In the genomic region with DNA sequence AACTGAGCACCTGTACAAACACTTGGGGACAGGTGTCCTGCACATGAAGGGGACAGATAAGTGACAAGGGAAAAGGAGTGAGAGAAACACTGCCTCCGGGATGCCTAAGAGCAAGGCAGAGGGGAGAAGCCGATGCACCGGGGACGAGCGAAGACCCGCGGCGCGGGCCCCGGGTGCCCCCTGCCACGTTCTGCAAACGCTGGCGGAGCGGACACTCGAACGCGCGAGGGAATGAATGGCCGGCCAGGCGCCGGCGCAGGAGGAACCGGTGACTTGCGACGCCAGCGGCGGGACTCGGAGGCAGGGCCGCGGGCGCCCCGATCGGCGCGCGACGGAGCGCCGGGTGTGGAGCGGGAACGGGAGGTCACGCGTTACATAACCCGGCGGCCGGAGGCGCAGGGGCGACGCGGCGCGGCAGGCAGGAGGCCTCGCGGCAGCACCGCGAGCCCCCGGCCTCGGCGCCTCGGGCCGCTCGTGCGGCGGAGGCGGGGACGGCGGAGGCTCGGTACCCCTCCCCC, we compare ENCODE assay signal across 8 mouse cellular contexts. TPM values are rescaled to one million over a fixed set of nuclear protein-coding genes. Genes with fewer than 3 reads are reported as not detected.
DNase-seq lines count a peak whose midpoint lies in the region; ATAC-seq and TF ChIP-seq lines count a peak whose summit lies in the region.

No protein-coding gene starts in this region.

- peak overlapping the region; percentile 88 for H3K4me3 ChIP-seq in forebrain, embryonic 11.5 days (ENCODE audit: low read depth, low read length)
- H3K4me3 ChIP-seq in heart, postnatal 0 days (ENCODE audit: low read depth, low read length), result peak overlapping the region; percentile 86
- peak overlapping the region; percentile 69 for H3K4me3 ChIP-seq in lung, adult 2 months (replicated peaks; ENCODE audit: extremely low read depth, low read depth, low read length)
- peak overlapping the region; percentile 66 for H3K4me3 ChIP-seq in olfactory bulb, adult 2 months (ENCODE audit: insufficient read depth, low read depth, low read length)

- no peak for TF ChIP-seq EP300 in heart, postnatal 0 days (IDR thresholded peaks at IDR 0.05; ENCODE audit: low read depth)

- H3K4me2 ChIP-seq in forebrain, embryonic 11.5 days (ENCODE audit: low read depth, low read length, severe bottlenecking), result peak overlapping the region; percentile 87
- H3K4me2 ChIP-seq in heart, postnatal 0 days (ENCODE audit: low read depth, low read length), result peak overlapping the region; percentile 72

- TF ChIP-seq POLR2A in brain, embryonic 14.5 days (IDR thresholded peaks at IDR 0.05; ENCODE audit: borderline replicate concordance, extremely low read depth, insufficient read depth, insufficient read length, poor library complexity, severe bottlenecking), result no peak
- no peak for TF ChIP-seq POLR2A in lung, adult 2 months (IDR thresholded peaks at IDR 0.05; ENCODE audit: borderline replicate concordance, extremely low read depth, low read depth, low read length)
- no peak for TF ChIP-seq POLR2A in olfactory bulb, adult 2 months (IDR thresholded peaks at IDR 0.05; ENCODE audit: insufficient read depth, low read depth, low read length)

- under 1% methylated on average over 68 of the region's 68 CpGs for WGBS in forebrain, embryonic 11.5 days
- under 1% methylated on average over 44 of the region's 68 CpGs for WGBS in heart, postnatal 0 days
- under 1% methylated on average over 57 of the region's 68 CpGs for WGBS in lung, adult 2 months
- WGBS in olfactory bulb, adult 2 months, result under 1% methylated on average over 61 of the region's 68 CpGs

- peak overlapping the region; percentile 90 for H3K9ac ChIP-seq in forebrain, embryonic 11.5 days (ENCODE audit: low read length)
- H3K9ac ChIP-seq in heart, postnatal 0 days (replicated peaks; ENCODE audit: low read depth, low read length), result peak overlapping the region; percentile 89

- ATAC-seq in forebrain, embryonic 11.5 days (replicated peaks; ENCODE audit: low FRiP score), result no peak; the same call in 1 of the 2 replicates
- ATAC-seq in heart, postnatal 0 days (ENCODE audit: insufficient read depth, low read depth), result peak; percentile 40

- TF ChIP-seq CTCF in brain, embryonic 14.5 days (IDR thresholded peaks at IDR 0.05; ENCODE audit: borderline replicate concordance, extremely low read depth, insufficient read depth, insufficient read length), result no peak
- no peak for TF ChIP-seq CTCF in heart, postnatal 0 days (IDR thresholded peaks at IDR 0.05; ENCODE audit: low read depth)
- no peak for TF ChIP-seq CTCF in lung, adult 2 months (IDR thresholded peaks at IDR 0.05; ENCODE audit: insufficient read depth, low read length)
- no peak for TF ChIP-seq CTCF in olfactory bulb, adult 2 months (IDR thresholded peaks at IDR 0.05; ENCODE audit: insufficient read depth, low read depth, low read length)

- DNase-seq in CD8-positive naive resting alpha-beta T cell, adult 2 months (ENCODE audit: low read depth in 2 of 2, low spot score in 2 of 2), result peak; percentile 10 to 24
- peak; percentile 60 for DNase-seq in brain, embryonic 14.5 days (ENCODE audit: low read depth)
- DNase-seq in forebrain, embryonic 11.5 days (ENCODE audit: low spot score), result peak; percentile 80
- peak; percentile 52 for DNase-seq in heart, postnatal 0 days (ENCODE audit: low spot score)
- peak; percentile 61 to 75 for DNase-seq in kidney, postnatal 4 days
- peak; percentile 56 for DNase-seq in lung, adult 2 months
- peak; percentile 32 to 46 for DNase-seq in thymus, adult 18-20 months

- H3K9me3 ChIP-seq in forebrain, embryonic 11.5 days (ENCODE audit: control insufficient read depth, low read length), result no peaks in the 10 kb centered on the region
- no peaks in the 10 kb centered on the region for H3K9me3 ChIP-seq in heart, postnatal 0 days (replicated peaks; ENCODE audit: control insufficient read depth, low read length)

- H3K4me1 ChIP-seq in forebrain, embryonic 11.5 days (replicated peaks; ENCODE audit: control insufficient read depth, insufficient read depth, low read length), result peaks cover 3% of the 10 kb centered on the region; the same call in 1 of the 2 replicates
- peaks cover 9% of the 10 kb centered on the region; the same call in 1 of the 2 replicates for H3K4me1 ChIP-seq in heart, postnatal 0 days (ENCODE audit: control insufficient read depth, insufficient read depth)
- peaks cover 10% of the 10 kb centered on the region for H3K4me1 ChIP-seq in lung, adult 2 months (ENCODE audit: control insufficient read depth, insufficient read depth, low read length)
- H3K4me1 ChIP-seq in olfactory bulb, adult 2 months (ENCODE audit: control insufficient read depth, insufficient read depth, low read length), result no peaks in the 10 kb centered on the region

- peak overlapping the region; percentile 94 for H3K27ac ChIP-seq in forebrain, embryonic 11.5 days (ENCODE audit: low read depth, low read length)
- H3K27ac ChIP-seq in heart, postnatal 0 days (ENCODE audit: low read depth), result peak overlapping the region; percentile 94
- H3K27ac ChIP-seq in olfactory bulb, adult 2 months (ENCODE audit: insufficient read depth, low read depth, low read length), result peak overlapping the region; percentile 47

- H3K36me3 ChIP-seq in forebrain, embryonic 11.5 days (ENCODE audit: control insufficient read depth, insufficient read depth, low read length), result no peaks in the 10 kb centered on the region
- no peaks in the 10 kb centered on the region for H3K36me3 ChIP-seq in heart, postnatal 0 days (replicated peaks; ENCODE audit: control insufficient read depth, insufficient read depth, low read length)

- H3K27me3 ChIP-seq in forebrain, embryonic 11.5 days (ENCODE audit: control insufficient read depth, insufficient read depth, low read length), result no peaks in the 10 kb centered on the region
- no peaks in the 10 kb centered on the region for H3K27me3 ChIP-seq in heart, postnatal 0 days (ENCODE audit: control insufficient read depth, insufficient read depth, low read length)

RNA-seq across cellular contexts. Expression of gene Rev1, which starts 0.6 kb away (rescaled TPM):
- 30.7 and 34.9 TPM in 2 replicates for polyA plus RNA-seq in brain, embryonic 14.5 days (2012; rRNA removed)
- 44.0 and 44.6 TPM in 2 replicates for polyA plus RNA-seq in forebrain, embryonic 11.5 days (2014; fragmentation: Nextera tagmentation; extraction: Ambion mirVana)
- total RNA-seq in heart, postnatal 0 days (2014; rRNA removed; ENCODE audit: low replicate concordance), result 5.6 and 13.3 TPM in 2 replicates
- 9.0 and 10.3 TPM in 2 replicates for polyA plus RNA-seq in heart, postnatal 0 days (2015; fragmentation: Nextera tagmentation; extraction: Ambion mirVana)
- 5.9 and 6.0 TPM in 2 replicates for polyA plus RNA-seq in lung, adult 2 months (2012; rRNA removed)
- not detected in 2 replicates for polyA plus RNA-seq in olfactory bulb, adult 2 months (2012; ENCODE audit: insufficient read depth, insufficient read length, low replicate concordance, missing spikeins)

Comparison
In these comparisons a context has a peak if more than half of its experiments do, and no peak if none do; other contexts are left out.
1. DNase-seq: peak in every context shown above with its lines; median percentile 80 in forebrain, embryonic 11.5 days; 68 in kidney, postnatal 4 days; 60 in brain, embryonic 14.5 days; 56 in lung, adult 2 months; 52 in heart, postnatal 0 days; 39 in thymus, adult 18-20 months; 17 in CD8-positive naive resting alpha-beta T cell, adult 2 months.